Mouse (Mus musculus) lung, postnatal 0 days (tissue): ENCODE results near the gene Fbxo46.

Experiments
- CTCF ChIP-seq: IDR thresholded peaks from 2 replicates; pipeline ENCODE4 v1.5.1; 2016; ENCODE audit warnings: antibody characterized with exemption, mild to moderate bottlenecking
- EP300 ChIP-seq: IDR thresholded peaks from 2 replicates; pipeline ENCODE4 v1.6.1; 2016; ENCODE audit warnings: antibody characterized with exemption, mild to moderate bottlenecking, control low read depth

DNA sequence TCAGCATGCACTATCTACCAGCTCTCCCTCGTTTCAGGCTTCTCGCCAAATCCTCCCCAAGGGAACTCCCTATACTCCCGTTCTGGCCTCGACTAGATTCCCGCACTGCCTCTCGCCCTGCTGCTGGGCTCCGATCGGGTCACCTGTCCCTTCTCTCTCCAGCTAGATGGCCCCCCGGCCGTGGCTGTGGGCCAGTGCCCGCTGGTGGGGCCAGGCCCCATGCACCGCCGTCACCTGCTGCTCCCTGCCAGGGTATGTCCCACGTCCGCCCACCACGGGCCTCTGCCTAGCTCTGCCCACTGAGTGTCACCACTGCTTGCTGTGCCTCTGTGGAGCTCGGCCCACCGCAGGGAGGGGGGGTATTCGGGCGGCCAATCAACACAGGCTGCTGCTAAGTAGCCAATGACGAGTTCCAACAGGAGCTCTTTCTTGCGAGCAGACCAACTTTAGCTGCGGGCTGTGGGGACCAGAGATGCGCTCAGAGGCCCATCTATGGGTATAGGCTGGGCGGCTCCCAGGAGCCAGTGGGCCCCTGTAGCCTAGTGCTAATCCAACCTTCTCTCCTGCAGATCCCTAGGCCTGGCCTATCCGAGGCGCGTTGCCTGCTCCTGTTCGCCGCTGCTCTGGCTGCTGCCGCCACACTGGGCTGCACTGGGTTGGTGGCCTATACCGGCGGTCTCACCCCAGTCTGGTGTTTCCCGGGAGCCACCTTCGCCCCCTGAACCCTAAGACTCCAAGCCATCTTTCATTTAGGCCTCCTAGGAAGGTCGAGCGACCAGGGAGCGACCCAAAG lies 27.1 kb upstream of the Fbxo46 start:
- TF ChIP-seq EP300 (no peak), CTCF (no peak)
